Mouse (Mus musculus) midbrain, embryonic 12.5 days (tissue): ENCODE results near the gene Pacs2. TPM values are rescaled to one million over a fixed set of nuclear protein-coding genes. Genes with fewer than 3 reads are reported as not detected.
A peak's percentile ranks its signal among the peaks of the same experiment; 100 is the strongest.

Source experiments
- ATAC-seq: fragments of 200-750 bp; cut with Nextera tagmentation; 2 replicates; pipeline ENCODE4 v1.8.0; 2017; ENCODE audit warnings: low read depth, moderate TSS enrichment, moderate library complexity; ENCODE audit not compliant: low FRiP score
- H3K27ac ChIP-seq: fragments of 300-500 bp; sonication (generic); replicated peaks from 2 replicates; pipeline ENCODE4 v1.5.1; 2016; ENCODE audit warnings: mild to moderate bottlenecking
- H3K27me3 ChIP-seq: fragments of 300-500 bp; sonication (generic); 2 replicates; pipeline ENCODE4 v1.6.1; 2016; ENCODE audit warnings: mild to moderate bottlenecking
- H3K36me3 ChIP-seq: fragments of 300-500 bp; sonication (generic); 2 replicates; pipeline ENCODE4 v1.6.1; 2016
- H3K4me1 ChIP-seq: fragments of 300-500 bp; sonication (generic); 2 replicates; pipeline ENCODE4 v1.6.1; 2016
- H3K4me2 ChIP-seq: fragments of 300-500 bp; sonication (generic); replicated peaks from 2 replicates; pipeline ENCODE4 v1.6.1; 2016; ENCODE audit warnings: mild to moderate bottlenecking, moderate library complexity
- H3K4me3 ChIP-seq: fragments of 300-500 bp; sonication (generic); 2 replicates; pipeline ENCODE4 v1.5.1; 2016; ENCODE audit warnings: mild to moderate bottlenecking
- H3K9ac ChIP-seq: fragments of 300-500 bp; sonication (generic); replicated peaks from 2 replicates; pipeline ENCODE4 v1.6.1; 2016; ENCODE audit warnings: mild to moderate bottlenecking, moderate library complexity
- H3K9me3 ChIP-seq: fragments of 300-500 bp; sonication (generic); 2 replicates; pipeline ENCODE4 v1.6.1; 2016; ENCODE audit warnings: mild to moderate bottlenecking
- WGBS: fragments of 180-500 bp; shearing (Covaris S2); methylation state at CpG from one replicate; pipeline ENCODE4 v1.1.7; 2016; 5-methylcytosine and 5-hydroxymethylcytosine counted together
- polyA plus RNA-seq: library from polyadenylated mRNA; unstranded; fragments of >200 nt; fragmentation: Nextera tagmentation; extraction: Ambion mirVana; gene quantifications from 2 replicates; pipeline ENCODE4 v1.2.1, GENCODE M21; 2016

The Pacs2 gene
- polyA plus RNA-seq, 1 experiment from 2014 or later, result 29.9 TPM

GRCm38 (mm10) chr12:113051628-113052403 is 37.5 kb downstream of the Pacs2 start:
- ATAC-seq, result no peak
- Histone ChIP-seq H3K27ac (no peak overlapping the region), H3K4me3 (no peak overlapping the region), H3K4me2 (no peak overlapping the region), H3K27me3 (no peaks in the 10 kb centered on the region), H3K36me3 (peaks cover 87% of the 10 kb centered on the region), H3K9me3 (no peaks in the 10 kb centered on the region), H3K9ac (no peak overlapping the region), H3K4me1 (no peaks in the 10 kb centered on the region)
- WGBS, result 71% methylated on average over 9 of the region's 9 CpGs

- no peak for ATAC-seq
- Histone ChIP-seq H3K36me3 (peaks cover 90% of the 10 kb centered on the region), H3K9me3 (no peaks in the 10 kb centered on the region), H3K27ac (no peak overlapping the region), H3K9ac (no peak overlapping the region), H3K27me3 (no peaks in the 10 kb centered on the region), H3K4me1 (no peaks in the 10 kb centered on the region), H3K4me3 (no peak overlapping the region), H3K4me2 (no peak overlapping the region)
- 93% methylated on average over 8 of the region's 8 CpGs for WGBS
Measured at GRCm38 (mm10) chr12:113056089-113056488, 41.8 kb downstream of the Pacs2 start.

- Histone ChIP-seq H3K4me2 (no peak overlapping the region), H3K4me1 (no peaks in the 10 kb centered on the region), H3K4me3 (no peak overlapping the region), H3K27me3 (no peaks in the 10 kb centered on the region), H3K27ac (no peak overlapping the region), H3K36me3 (peaks cover 91% of the 10 kb centered on the region), H3K9ac (no peak overlapping the region), H3K9me3 (no peaks in the 10 kb centered on the region)
- WGBS, result 94% methylated on average over 5 of the region's 5 CpGs
- no peak for ATAC-seq
Measured at GRCm38 (mm10) chr12:113060178-113060577, 45.9 kb downstream of the Pacs2 start.

GRCm38 (mm10) chr12:113061606-113062005 is 47.3 kb downstream of the Pacs2 start:
- WGBS, result 86% methylated on average over 9 of the region's 9 CpGs
- H3K36me3 ChIP-seq, result peaks cover 89% of the 10 kb centered on the region
- no peak overlapping the region for H3K4me3 ChIP-seq
- no peak overlapping the region for H3K9ac ChIP-seq
- no peaks in the 10 kb centered on the region for H3K9me3 ChIP-seq
- no peak overlapping the region for H3K27ac ChIP-seq
- no peak for ATAC-seq
- no peak overlapping the region for H3K4me2 ChIP-seq
- no peaks in the 10 kb centered on the region for H3K27me3 ChIP-seq
- no peaks in the 10 kb centered on the region for H3K4me1 ChIP-seq

GRCm38 (mm10) chr12:113062201-113062600 is 47.9 kb downstream of the Pacs2 start:
- Histone ChIP-seq H3K9ac (no peak overlapping the region), H3K4me2 (no peak overlapping the region), H3K27me3 (no peaks in the 10 kb centered on the region), H3K4me1 (no peaks in the 10 kb centered on the region), H3K36me3 (peaks cover 89% of the 10 kb centered on the region), H3K27ac (no peak overlapping the region), H3K9me3 (no peaks in the 10 kb centered on the region), H3K4me3 (no peak overlapping the region)
- WGBS, result 92% methylated on average over 10 of the region's 10 CpGs
- no peak for ATAC-seq

DNA sequence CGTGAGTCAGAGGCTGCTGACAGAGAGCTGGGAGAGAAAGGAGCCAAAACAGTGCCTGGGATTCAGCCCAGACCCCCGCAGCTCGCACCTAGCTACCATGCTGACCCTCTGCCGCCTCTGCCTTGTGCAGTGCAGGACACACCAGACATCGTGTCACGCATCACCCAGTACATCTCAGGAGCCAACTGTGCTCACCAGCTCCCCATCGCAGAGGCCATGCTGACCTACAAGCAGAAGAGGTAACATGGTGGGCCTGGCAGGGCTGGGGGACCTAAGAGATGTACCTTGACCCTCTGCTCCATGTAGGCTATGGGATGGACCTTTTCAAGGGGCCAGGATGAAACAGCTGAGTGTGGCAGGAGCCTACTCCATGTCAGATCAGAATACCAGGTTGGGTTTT is 49.4 kb downstream of the Pacs2 start:
- Histone ChIP-seq H3K9ac (no peak overlapping the region), H3K27me3 (no peaks in the 10 kb centered on the region), H3K27ac (no peak overlapping the region), H3K4me2 (no peak overlapping the region), H3K36me3 (peaks cover 83% of the 10 kb centered on the region), H3K9me3 (no peaks in the 10 kb centered on the region), H3K4me1 (no peaks in the 10 kb centered on the region), H3K4me3 (no peak overlapping the region)
- ATAC-seq, result no peak
- 96% methylated on average over 7 of the region's 7 CpGs for WGBS

- 85% methylated on average over 7 of the region's 7 CpGs for WGBS
- H3K36me3 ChIP-seq, result peaks cover 75% of the 10 kb centered on the region
Measured at GRCm38 (mm10) chr12:113068002-113068401, 53.7 kb downstream of the Pacs2 start.

GRCm38 (mm10) chr12:113069389-113069788 is 55.1 kb downstream of the Pacs2 start:
- peaks cover 61% of the 10 kb centered on the region for H3K36me3 ChIP-seq
- WGBS, result 90% methylated on average over 6 of the region's 6 CpGs

More at GRCm38 (mm10) chr12:113068002-113068401, 53.7 kb downstream of the Pacs2 start:
- Histone ChIP-seq H3K4me1 (no peaks in the 10 kb centered on the region), H3K4me3 (no peak overlapping the region), H3K27me3 (no peaks in the 10 kb centered on the region), H3K27ac (no peak overlapping the region), H3K9me3 (no peaks in the 10 kb centered on the region), H3K9ac (no peak overlapping the region), H3K4me2 (no peak overlapping the region)
- no peak for ATAC-seq

DNA sequence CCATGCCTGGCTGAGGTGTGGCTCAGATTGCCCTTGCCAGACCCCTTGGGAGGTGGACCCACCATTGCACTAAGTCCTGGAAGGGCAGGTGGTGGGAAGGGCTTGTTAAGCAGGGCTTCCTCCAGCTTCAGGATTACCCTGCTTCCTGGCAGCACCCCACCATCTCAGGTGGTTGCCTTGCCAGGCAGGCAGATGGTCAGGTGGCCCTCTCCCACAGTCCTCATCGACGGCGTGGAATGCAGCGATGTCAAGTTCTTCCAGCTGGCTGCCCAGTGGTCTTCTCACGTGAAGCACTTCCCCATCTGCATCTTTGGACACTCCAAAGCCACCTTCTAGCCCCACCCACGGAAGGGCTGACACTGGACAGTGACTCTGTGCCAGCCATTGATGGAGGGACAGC is 57.0 kb downstream of the Pacs2 start:
- peaks cover 51% of the 10 kb centered on the region for H3K36me3 ChIP-seq
- no peak overlapping the region for H3K4me3 ChIP-seq
- H3K4me1 ChIP-seq, result peaks cover 19% of the 10 kb centered on the region
- H3K27me3 ChIP-seq, result no peaks in the 10 kb centered on the region
- H3K9me3 ChIP-seq, result no peaks in the 10 kb centered on the region
- WGBS, result 94% methylated on average over 6 of the region's 6 CpGs
- no peak overlapping the region for H3K4me2 ChIP-seq
- H3K9ac ChIP-seq, result no peak overlapping the region
- no peak overlapping the region for H3K27ac ChIP-seq
- ATAC-seq, result no peak

More at GRCm38 (mm10) chr12:113069389-113069788, 55.1 kb downstream of the Pacs2 start:
- Histone ChIP-seq H3K4me2 (no peak overlapping the region), H3K9ac (no peak overlapping the region), H3K4me1 (peaks cover 8% of the 10 kb centered on the region), H3K27me3 (no peaks in the 10 kb centered on the region), H3K9me3 (no peaks in the 10 kb centered on the region), H3K4me3 (no peak overlapping the region), H3K27ac (no peak overlapping the region)
- ATAC-seq, result no peak

DNA sequence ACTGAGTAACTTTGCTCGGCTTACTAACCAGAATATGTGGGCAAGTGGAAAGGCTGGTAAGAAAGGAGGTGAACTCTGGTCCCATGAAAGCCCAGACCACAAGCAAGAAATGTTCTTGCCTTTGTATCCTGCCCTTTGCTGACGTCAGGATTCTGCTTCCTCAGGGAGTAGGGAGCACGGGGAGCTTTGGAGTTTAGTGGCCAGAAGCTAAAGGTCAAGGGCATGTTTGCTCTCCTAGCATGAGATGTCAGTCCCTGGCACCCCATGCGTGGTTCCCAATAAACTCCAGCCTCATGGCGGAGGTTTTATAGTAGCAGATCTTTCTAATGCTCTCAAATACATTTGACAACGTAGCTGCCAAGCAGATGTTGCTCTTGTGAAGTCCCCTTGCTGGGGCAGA is 57.5 kb downstream of the Pacs2 start:
- Histone ChIP-seq H3K4me1 (peaks cover 19% of the 10 kb centered on the region), H3K4me3 (no peak overlapping the region), H3K36me3 (peaks cover 46% of the 10 kb centered on the region), H3K27ac (no peak overlapping the region), H3K9ac (no peak overlapping the region), H3K27me3 (no peaks in the 10 kb centered on the region), H3K4me2 (no peak overlapping the region), H3K9me3 (no peaks in the 10 kb centered on the region)
- WGBS, result 86% methylated on average over 6 of the region's 6 CpGs
- no peak for ATAC-seq

- H3K9ac ChIP-seq, result peak overlapping the region; percentile 70
- no peaks in the 10 kb centered on the region for H3K9me3 ChIP-seq
- ATAC-seq, result peak; percentile 29
- 15% methylated on average over 15 of the region's 15 CpGs for WGBS
- peak overlapping the region; percentile 52 for H3K4me3 ChIP-seq
- no peaks in the 10 kb centered on the region for H3K27me3 ChIP-seq
- H3K4me1 ChIP-seq, result peaks cover 19% of the 10 kb centered on the region
- peaks cover 36% of the 10 kb centered on the region for H3K36me3 ChIP-seq
- H3K27ac ChIP-seq, result peak overlapping the region; percentile 90
- H3K4me2 ChIP-seq, result peak overlapping the region; percentile 92
Measured at GRCm38 (mm10) chr12:113073420-113074328, 59.4 kb downstream of the Pacs2 start.
